Mouse (Mus musculus): ENCODE results near the gene Poldip2.
"Not testable (repeated sequence)": the region's sequence is repeated elsewhere in the genome, so short reads cannot be mapped to it uniquely, and the experiment has no call there.

Poldip2 gene

GRCm38 (mm10) chr11:78502909-78503650 lies 8.9 kb upstream of the Poldip2 start, which contains the start of gene Sebox:
Sebox (plus strand) TSS chr11:78503447.
- no peak for DNase-seq

- no peak for DNase-seq
Observed at GRCm38 (mm10) chr11:78505430-78505829, 6.6 kb upstream of the Poldip2 start.

- no peak for DNase-seq
Observed at GRCm38 (mm10) chr11:78509148-78509547, 2.8 kb upstream of the Poldip2 start.

- DNase-seq = no peak
Observed at GRCm38 (mm10) chr11:78513106-78513790, 1.3 kb downstream of the Poldip2 start.

- DNase-seq = no peak
Observed at GRCm38 (mm10) chr11:78515549-78516325, 3.7 kb downstream of the Poldip2 start.

- DNase-seq = no peak
Observed at GRCm38 (mm10) chr11:78518931-78519330, 6.9 kb downstream of the Poldip2 start.

GRCm38 (mm10) chr11:78521880-78522279 lies 9.9 kb downstream of the Poldip2 start:
- DNase-seq = no peak

GRCm38 (mm10) chr11:78522481-78522997 lies 10.5 kb downstream of the Poldip2 start:
- DNase-seq = peak; percentile 62

- no peak for DNase-seq
Observed at GRCm38 (mm10) chr11:78523241-78523955, 11.4 kb downstream of the Poldip2 start.

GRCm38 (mm10) chr11:78524838-78525237 lies 12.8 kb downstream of the Poldip2 start:
- DNase-seq = no peak

- no peak for DNase-seq
Observed at GRCm38 (mm10) chr11:78528714-78529113, 16.7 kb downstream of the Poldip2 start.

GRCm38 (mm10) chr11:78530001-78530400 lies 18.0 kb downstream of the Poldip2 start:
- DNase-seq = no peak

- DNase-seq = peak; percentile 64
Observed at GRCm38 (mm10) chr11:78531046-78531445, 19.1 kb downstream of the Poldip2 start.

- DNase-seq = not testable (repeated sequence)
Observed at GRCm38 (mm10) chr11:78531515-78531914, 19.5 kb downstream of the Poldip2 start.

GRCm38 (mm10) chr11:78534516-78534915 lies 22.5 kb downstream of the Poldip2 start:
- no peak for DNase-seq

- DNase-seq = peak; percentile 72
Observed at GRCm38 (mm10) chr11:78535376-78536079, 23.5 kb downstream of the Poldip2 start.

GRCm38 (mm10) chr11:78536080-78536689 lies 24.2 kb downstream of the Poldip2 start, which contains the start of the genes Tnfaip1 and Ift20:
Tnfaip1 (minus strand) TSS chr11:78536332.
Ift20 (plus strand) TSS chr11:78536361.
- peak; percentile 99 for DNase-seq

GRCm38 (mm10) chr11:78536690-78537084 lies 24.7 kb downstream of the Poldip2 start:
- no peak for DNase-seq

GRCm38 (mm10) chr11:78540358-78540757 lies 28.4 kb downstream of the Poldip2 start:
- DNase-seq = no peak

GRCm38 (mm10) chr11:78544449-78545111 lies 32.6 kb downstream of the Poldip2 start:
- no peak for DNase-seq

- DNase-seq = no peak
Observed at GRCm38 (mm10) chr11:78545181-78545580, 33.2 kb downstream of the Poldip2 start.
